Mouse (Mus musculus) embryo, embryonic 10.5 days (tissue): ENCODE data around the gene Bysl.

Source experiments
- DNase-seq: peaks from one replicate; pipeline ENCODE4 v3.0.0-alpha.2; 2015; ENCODE audit warnings: low spot score

Bysl gene

GRCm38 (mm10) chr17:47594183-47594968 lies 16.9 kb downstream of the Bysl start:
- peak; percentile 64 for DNase-seq

- no peak for DNase-seq
Measured at GRCm38 (mm10) chr17:47593854-47594182, 17.5 kb downstream of the Bysl start.

GRCm38 (mm10) chr17:47593215-47593853 lies 18.0 kb downstream of the Bysl start:
- peak; percentile 98 for DNase-seq

GRCm38 (mm10) chr17:47591073-47591472 lies 20.2 kb downstream of the Bysl start:
- no peak for DNase-seq

- no peak for DNase-seq
Measured at GRCm38 (mm10) chr17:47588517-47588916, 22.8 kb downstream of the Bysl start.

GRCm38 (mm10) chr17:47580962-47581361 lies 30.3 kb downstream of the Bysl start:
- DNase-seq: no peak

- DNase-seq: no peak
Measured at GRCm38 (mm10) chr17:47578655-47579054, 32.6 kb downstream of the Bysl start.

- DNase-seq: no peak
Measured at GRCm38 (mm10) chr17:47574830-47575229, 36.5 kb downstream of the Bysl start.

GRCm38 (mm10) chr17:47574028-47574427 lies 37.3 kb downstream of the Bysl start:
- DNase-seq: no peak

GRCm38 (mm10) chr17:47572436-47572835 lies 38.9 kb downstream of the Bysl start:
- DNase-seq: peak; percentile 6

- DNase-seq: peak; percentile 88
Measured at GRCm38 (mm10) chr17:47571621-47572020, 39.7 kb downstream of the Bysl start.

- DNase-seq: peak; percentile 44
Measured at GRCm38 (mm10) chr17:47568951-47569527, 42.3 kb downstream of the Bysl start.

GRCm38 (mm10) chr17:47568389-47568788 lies 42.9 kb downstream of the Bysl start:
- no peak for DNase-seq

GRCm38 (mm10) chr17:47567271-47567670 lies 44.0 kb downstream of the Bysl start:
- DNase-seq: no peak

- DNase-seq: peak; percentile 54
Measured at GRCm38 (mm10) chr17:47566133-47566532, 45.2 kb downstream of the Bysl start.

- no peak for DNase-seq
Measured at GRCm38 (mm10) chr17:47564612-47565011, 46.7 kb downstream of the Bysl start.

- DNase-seq: no peak
Measured at GRCm38 (mm10) chr17:47562875-47563274, 48.4 kb downstream of the Bysl start.

GRCm38 (mm10) chr17:47559726-47560125 lies 51.6 kb downstream of the Bysl start:
- no peak for DNase-seq

- DNase-seq: no peak
Measured at GRCm38 (mm10) chr17:47557179-47557578, 54.1 kb downstream of the Bysl start.

- no peak for DNase-seq
Measured at GRCm38 (mm10) chr17:47554621-47555020, 56.7 kb downstream of the Bysl start.

GRCm38 (mm10) chr17:47552994-47553393 lies 58.3 kb downstream of the Bysl start:
- DNase-seq: no peak

- DNase-seq: no peak
Measured at GRCm38 (mm10) chr17:47551049-47551448, 60.2 kb downstream of the Bysl start.
